Mouse (Mus musculus): ENCODE data around the gene Abtb1.

The Abtb1 gene

GRCm38 (mm10) chr6:88829579-88829978 is 12.2 kb downstream of the Abtb1 start:
- DNase-seq (ENCODE audit: low spot score in 2 of 2): no peak

DNA sequence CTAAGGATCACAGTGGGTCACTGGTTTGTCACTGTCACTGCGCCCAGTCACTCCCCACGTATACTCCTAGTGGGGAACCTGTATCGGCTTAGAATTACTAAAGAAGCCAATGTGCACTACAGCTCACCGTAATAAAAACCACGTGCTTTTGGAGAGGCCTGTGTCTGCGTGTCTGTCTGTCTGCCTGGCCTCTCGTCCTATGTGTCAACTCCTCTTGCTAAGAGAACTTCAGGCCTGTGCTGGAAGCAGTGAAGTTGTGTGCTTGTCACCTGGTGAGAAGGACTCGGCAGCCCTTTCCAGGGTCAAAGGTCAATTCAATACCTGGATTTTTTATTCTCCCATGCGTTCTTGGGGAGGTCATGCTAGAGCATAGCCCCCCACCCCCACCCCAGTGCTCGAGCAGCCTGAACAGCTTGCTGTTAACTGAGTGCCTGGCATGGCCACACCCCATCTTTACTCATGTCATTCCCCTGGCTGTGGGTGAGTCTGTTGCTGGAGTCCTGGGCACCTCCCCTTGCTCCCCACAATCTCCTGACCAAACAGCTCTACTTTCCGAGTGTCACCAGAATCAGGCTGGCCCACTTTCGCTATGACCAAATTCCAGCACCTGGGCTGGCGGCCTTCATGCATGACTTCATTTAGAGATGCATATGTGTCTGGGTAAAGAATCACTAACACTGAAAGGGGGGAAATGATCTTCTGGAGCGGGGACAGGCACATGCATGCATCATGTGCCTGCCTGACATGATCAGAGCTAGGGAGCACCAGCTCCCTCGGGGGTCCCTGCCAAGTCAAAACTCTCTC is 13.4 kb downstream of the Abtb1 start:
- DNase-seq (ENCODE audit: low spot score in 2 of 2): no peak

DNA sequence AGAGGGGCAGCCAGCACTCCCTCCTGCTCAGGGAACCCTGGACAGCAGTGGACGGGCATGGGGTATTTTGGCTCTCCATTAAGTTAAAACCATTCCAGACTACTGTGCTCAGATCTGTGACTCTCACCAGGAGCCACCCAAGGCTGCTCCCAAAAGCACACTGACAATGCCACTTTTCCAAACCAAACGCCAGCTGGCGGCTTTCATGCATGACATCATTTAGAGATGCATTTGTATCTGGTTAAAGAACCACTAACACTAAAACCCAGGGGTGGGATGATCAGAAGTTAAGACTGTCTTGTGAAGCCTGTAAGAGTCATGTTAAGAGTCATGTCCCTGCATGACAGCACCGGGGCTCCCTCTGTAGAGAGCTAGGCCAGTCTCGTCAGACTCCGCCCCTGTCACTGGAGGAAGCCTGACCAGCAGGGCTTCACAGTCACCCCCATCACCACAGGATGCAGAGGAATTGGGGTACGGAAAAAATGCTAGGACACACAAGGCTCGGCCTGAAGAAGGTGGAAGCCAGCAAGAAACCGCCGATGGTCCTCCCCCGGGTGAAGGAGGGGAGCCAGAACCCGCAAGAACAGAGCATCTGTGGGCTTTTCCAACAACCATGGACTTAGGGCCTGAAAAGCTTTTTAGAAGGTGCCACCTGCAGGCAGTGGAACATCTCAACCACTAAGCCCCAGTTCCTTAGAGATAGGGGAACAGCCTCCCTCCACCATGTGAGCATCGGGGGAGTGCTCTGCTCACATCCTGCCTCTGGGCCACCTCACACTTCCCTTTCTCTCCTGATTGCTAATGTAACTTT is 14.2 kb downstream of the Abtb1 start:
- DNase-seq (ENCODE audit: low spot score in 2 of 2): no peak

- DNase-seq (ENCODE audit: low spot score in 2 of 2): no peak
Observed at GRCm38 (mm10) chr6:88826965-88827364, 14.8 kb downstream of the Abtb1 start.

DNA sequence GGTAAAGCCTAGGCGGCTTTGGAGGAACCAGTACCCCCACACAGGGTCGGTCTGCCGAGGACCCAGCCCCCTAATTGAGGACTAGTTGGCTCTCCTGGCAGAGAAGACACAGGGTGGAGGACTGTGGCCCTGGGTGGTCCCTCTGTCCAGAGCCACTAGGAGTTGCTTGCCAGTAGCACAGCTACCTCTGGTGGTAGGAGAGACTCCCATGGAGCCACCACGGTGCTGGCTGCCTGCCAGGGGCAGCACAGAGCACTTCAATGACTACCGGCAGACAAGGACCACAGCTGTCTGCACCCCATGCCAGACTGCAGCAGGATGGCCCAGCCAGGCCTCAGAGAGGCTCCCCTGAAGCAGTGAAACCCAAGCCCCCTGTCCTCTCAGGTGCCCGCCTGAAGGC is 15.2 kb downstream of the Abtb1 start:
- no peak for DNase-seq (ENCODE audit: low spot score in 2 of 2)

DNA sequence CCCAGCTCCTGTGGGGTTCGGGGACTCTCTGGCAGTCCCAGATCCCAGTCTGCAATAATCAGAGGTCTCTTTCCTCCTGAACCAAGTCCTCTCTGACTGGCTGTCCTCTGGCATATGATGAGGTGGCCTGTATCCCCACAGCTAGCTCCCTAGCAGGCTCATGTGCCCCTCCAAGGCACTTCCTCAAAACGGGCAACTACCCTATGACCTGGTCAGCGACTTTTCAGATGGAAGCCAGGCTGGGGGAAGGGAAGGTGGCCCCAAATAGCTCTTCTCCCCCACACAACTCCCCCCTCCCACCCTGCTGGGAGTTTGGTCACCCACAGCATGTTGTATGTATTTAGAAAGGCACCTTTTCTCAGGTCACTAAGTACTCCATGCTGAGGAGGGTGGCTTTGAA is 15.7 kb downstream of the Abtb1 start:
- DNase-seq (ENCODE audit: low spot score in 2 of 2): no peak

GRCm38 (mm10) chr6:88824183-88824582 is 17.6 kb downstream of the Abtb1 start:
- no peak for DNase-seq (ENCODE audit: low spot score in 2 of 2)

DNA sequence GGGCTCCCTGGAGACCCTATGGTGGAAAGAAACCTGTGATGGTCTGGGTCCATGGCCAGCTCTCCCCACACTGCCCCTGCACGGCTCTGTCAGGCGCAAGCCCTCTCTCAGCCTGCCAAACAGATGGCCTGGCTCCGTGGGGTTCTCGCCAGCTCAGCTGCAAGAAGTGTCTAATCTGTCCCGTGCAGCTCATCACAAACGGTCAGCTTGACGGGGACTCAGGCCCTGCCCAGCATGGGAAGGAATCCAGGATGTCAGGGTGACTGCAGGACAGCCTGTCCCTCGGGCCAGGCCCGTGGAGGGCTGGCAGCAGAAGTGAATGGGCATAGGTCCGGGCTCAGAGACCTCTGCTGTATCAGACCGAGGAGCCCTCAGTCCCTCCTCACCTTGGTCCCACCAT is 19.9 kb downstream of the Abtb1 start:
- no peak for DNase-seq (ENCODE audit: low spot score in 2 of 2)

DNA sequence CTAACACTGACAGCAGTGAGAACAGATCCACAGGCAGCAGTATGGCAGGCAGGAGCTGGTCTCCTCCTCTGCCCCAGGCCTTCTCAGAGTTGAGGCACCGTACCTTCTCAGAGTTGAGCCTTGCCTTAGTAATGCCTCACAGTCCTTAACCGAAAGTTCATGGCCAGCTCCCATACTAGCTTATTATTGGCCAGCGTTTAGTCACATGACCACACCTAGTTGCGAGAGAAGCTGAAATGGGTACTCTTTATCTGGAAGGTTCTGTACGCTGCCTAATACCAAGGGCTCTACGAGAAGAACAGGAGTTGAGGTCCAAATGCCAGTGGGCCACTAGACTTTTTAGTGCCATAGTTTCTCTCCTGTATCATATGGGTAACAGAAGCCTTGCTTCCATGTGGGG is 20.5 kb downstream of the Abtb1 start:
- DNase-seq (ENCODE audit: low spot score in 2 of 2): no peak

DNA sequence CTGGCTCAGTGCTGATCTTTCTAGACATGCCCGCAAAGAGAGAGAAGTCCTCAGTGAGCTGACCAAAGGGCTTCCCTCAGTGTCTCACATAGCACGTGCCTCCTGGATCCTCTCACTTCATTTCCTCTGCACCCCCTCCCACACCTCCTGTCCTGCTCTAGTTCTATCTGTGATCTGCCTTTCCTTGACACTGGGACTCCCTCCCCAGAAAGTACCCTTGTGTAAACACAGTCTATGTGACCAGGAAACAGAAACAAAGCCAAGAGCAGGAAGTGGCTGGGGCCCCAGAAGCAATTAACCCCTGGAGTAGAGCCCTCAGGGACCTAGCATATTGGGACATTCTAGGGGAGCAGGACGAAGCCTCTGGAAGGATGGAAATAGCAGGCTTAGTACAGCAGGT is 20.9 kb downstream of the Abtb1 start:
- no peak for DNase-seq (ENCODE audit: low spot score in 2 of 2)

DNA sequence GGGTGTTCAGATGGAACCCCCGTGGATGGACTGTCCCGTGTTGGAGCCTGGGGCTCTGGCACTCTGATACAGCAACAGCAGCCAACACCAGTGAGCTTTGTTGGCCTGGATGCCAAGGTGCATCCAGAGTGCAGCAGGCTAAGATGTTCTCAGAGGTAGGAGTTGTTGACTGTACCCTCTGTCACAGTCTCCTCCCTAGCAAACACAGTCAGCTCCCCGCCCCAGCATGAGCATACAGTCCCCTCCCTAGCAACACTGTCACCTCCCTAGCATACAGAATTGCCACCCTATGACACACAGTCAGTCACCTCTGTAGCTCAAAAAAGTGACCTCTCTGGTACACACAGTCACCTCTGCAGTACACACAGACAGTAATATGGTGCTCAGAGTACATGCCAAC is 24.9 kb downstream of the Abtb1 start:
- no peak for DNase-seq (ENCODE audit: low spot score in 2 of 2)

GRCm38 (mm10) chr6:88815489-88815888 is 26.3 kb downstream of the Abtb1 start:
- DNase-seq (ENCODE audit: low spot score in 2 of 2): no peak

DNA sequence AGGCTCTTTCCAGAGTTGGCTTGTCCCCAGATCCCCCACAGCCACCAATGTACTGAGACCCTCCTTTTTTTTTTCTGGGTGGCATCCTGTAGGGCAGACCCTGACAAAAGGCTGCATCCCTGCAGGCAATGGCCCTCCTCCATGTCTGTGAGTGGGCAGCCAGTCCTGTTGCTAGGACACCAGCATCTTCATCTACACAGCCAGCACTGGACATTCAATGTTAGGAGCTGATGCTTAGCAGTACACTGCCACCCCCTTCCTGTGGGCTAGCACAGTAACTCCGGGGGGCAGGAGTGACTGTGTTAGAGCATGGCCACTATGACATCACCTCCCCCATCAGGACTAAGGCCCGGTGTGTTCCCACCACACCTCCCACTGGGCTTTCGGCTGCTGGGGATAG is 26.7 kb downstream of the Abtb1 start:
- no peak for DNase-seq (ENCODE audit: low spot score in 2 of 2)

DNA sequence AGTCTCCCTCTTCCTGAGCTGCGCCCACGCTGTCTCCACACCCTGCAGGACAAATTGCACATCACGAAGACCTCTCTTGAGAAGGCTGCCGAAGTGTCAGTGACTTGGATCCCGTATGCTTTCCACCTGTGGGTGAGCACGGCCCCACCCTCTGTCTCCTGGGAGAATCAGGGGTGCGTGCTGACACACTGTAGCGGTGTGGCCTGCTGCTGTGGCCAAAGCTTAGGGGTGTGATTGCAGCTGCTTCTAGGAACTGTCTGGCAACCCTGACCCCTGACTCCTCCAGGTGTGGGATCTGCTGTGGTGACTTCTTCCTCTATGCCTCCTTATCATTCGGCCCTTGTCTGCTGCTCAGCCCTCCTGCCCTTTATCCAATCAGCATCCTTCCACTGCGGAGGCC is 28.0 kb downstream of the Abtb1 start:
- DNase-seq (ENCODE audit: low spot score in 2 of 2): no peak

- DNase-seq (ENCODE audit: low spot score in 2 of 2): no peak
Observed at GRCm38 (mm10) chr6:88812886-88813285, 28.9 kb downstream of the Abtb1 start.

- no peak for DNase-seq (ENCODE audit: low spot score in 2 of 2)
Observed at GRCm38 (mm10) chr6:88811880-88812400, 29.8 kb downstream of the Abtb1 start.

DNA sequence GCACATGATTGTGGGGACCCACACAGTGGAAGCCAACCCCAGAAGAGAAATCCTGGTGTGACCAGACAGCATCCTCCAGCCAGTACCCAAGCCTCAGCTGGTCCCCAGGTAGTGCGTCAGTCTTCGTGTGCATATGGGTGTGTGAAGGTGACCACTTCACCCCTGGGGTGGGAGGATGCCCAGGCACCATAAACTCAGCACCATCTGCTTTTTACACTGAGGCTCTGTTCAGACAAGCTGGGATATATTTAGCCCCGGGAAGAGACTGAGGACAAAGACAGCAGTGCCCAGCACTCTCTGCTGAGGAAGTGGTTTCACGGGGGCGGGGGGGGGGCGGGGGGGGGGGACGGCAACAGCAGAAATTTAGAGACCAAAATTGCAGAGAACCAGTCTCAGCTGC is 30.4 kb downstream of the Abtb1 start:
- no peak for DNase-seq (ENCODE audit: low spot score in 2 of 2)

GRCm38 (mm10) chr6:88810291-88810690 is 31.5 kb downstream of the Abtb1 start:
- DNase-seq (ENCODE audit: low spot score in 2 of 2): no peak

- no peak for DNase-seq (ENCODE audit: low spot score in 2 of 2)
Observed at GRCm38 (mm10) chr6:88809091-88810037, 32.4 kb downstream of the Abtb1 start.

DNA sequence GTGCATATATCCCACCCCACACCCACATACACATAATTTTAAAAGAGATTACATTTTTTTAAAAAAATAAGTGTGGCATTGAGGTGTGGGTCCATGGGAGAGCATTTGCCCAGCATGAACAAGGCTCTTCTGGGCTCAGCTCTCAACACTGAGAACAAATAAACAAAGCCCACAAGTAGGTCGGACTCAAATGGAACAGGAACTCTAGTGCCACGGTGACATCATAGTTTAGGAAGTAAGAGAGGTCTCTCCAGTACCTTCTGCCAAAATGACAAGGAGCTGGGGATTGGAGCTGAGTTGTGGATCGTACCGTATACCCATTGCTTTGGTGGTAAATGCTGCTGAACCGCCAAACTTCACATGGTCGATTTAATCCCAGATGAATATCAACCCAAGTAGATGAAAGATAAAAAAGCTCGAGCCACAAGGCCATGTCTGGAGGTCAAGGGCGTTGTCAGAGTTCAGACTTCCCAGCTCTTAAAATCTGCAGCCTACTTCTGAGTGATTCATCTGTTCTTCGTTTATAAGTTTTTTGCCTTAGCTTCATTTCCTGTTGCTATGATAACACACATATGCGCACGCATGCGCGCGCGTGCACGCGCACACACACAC is 36.7 kb downstream of the Abtb1 start:
- no peak for DNase-seq (ENCODE audit: low spot score in 2 of 2)

GRCm38 (mm10) chr6:88803957-88804695 is 37.7 kb downstream of the Abtb1 start:
- DNase-seq (ENCODE audit: low spot score in 2 of 2): no peak
